Mouse (Mus musculus): ENCODE data around the gene Syt17. TPM values are rescaled to one million over a fixed set of nuclear protein-coding genes. Genes with fewer than 3 reads are reported as not detected.

Syt17 gene
- polyA plus RNA-seq, 2 experiments = 1.6 to 2.0 TPM

- ATAC-seq (ENCODE audit: low FRiP score, low read depth) (no peak), DNase-seq (ENCODE audit: low spot score) (no peak)
- WGBS = 81% methylated on average over 9 of the region's 9 CpGs
- TF ChIP-seq POLR2A (IDR thresholded peaks at IDR 0.05; ENCODE audit: borderline replicate concordance, extremely low read depth, insufficient read depth, insufficient read length) = no peak
- Histone ChIP-seq H3K4me3 (replicated peaks; ENCODE audit: low read length) (no peak overlapping the region), H3K9me3 (ENCODE audit: control insufficient read depth, low read length) (no peaks in the 10 kb centered on the region), H3K9ac (ENCODE audit: low read depth, low read length, severe bottlenecking) (no peak overlapping the region), H3K36me3 (ENCODE audit: control insufficient read depth, insufficient read depth, low read length) (no peaks in the 10 kb centered on the region), H3K27ac (replicated peaks; ENCODE audit: low read depth, low read length) (no peak overlapping the region), H3K4me1 (ENCODE audit: control insufficient read depth, insufficient read depth, low read length) (peaks cover 5% of the 10 kb centered on the region; the same call in 1 of the 2 replicates), H3K4me2 (replicated peaks; ENCODE audit: low read depth, low read length, severe bottlenecking) (no peak overlapping the region), H3K27me3 (ENCODE audit: control insufficient read depth, insufficient read depth, low read length) (no peaks in the 10 kb centered on the region)
Measured at GRCm38 (mm10) chr7:118399764-118400163, 48.3 kb downstream of the Syt17 start.

GRCm38 (mm10) chr7:118390705-118391104 lies 57.3 kb downstream of the Syt17 start:
- Histone ChIP-seq H3K9ac (ENCODE audit: low read depth, low read length, severe bottlenecking) (no peak overlapping the region), H3K9me3 (ENCODE audit: control insufficient read depth, low read length) (no peaks in the 10 kb centered on the region), H3K36me3 (ENCODE audit: control insufficient read depth, insufficient read depth, low read length) (no peaks in the 10 kb centered on the region), H3K4me2 (replicated peaks; ENCODE audit: low read depth, low read length, severe bottlenecking) (no peak overlapping the region), H3K4me1 (ENCODE audit: control insufficient read depth, insufficient read depth, low read length) (no peaks in the 10 kb centered on the region), H3K27me3 (ENCODE audit: control insufficient read depth, insufficient read depth, low read length) (no peaks in the 10 kb centered on the region), H3K4me3 (replicated peaks; ENCODE audit: low read length) (no peak overlapping the region), H3K27ac (replicated peaks; ENCODE audit: low read depth, low read length) (no peak overlapping the region)
- no peak for TF ChIP-seq POLR2A (IDR thresholded peaks at IDR 0.05; ENCODE audit: borderline replicate concordance, extremely low read depth, insufficient read depth, insufficient read length)
- DNase-seq (ENCODE audit: low spot score) (no peak), ATAC-seq (ENCODE audit: low FRiP score, low read depth) (no peak)
- WGBS = 92% methylated on average over 5 of the region's 5 CpGs

- DNase-seq (ENCODE audit: low spot score) = no peak
- Histone ChIP-seq H3K27ac (replicated peaks; ENCODE audit: low read depth, low read length) (no peak overlapping the region), H3K9ac (ENCODE audit: low read depth, low read length, severe bottlenecking) (no peak overlapping the region), H3K9me3 (ENCODE audit: control insufficient read depth, low read length) (no peaks in the 10 kb centered on the region), H3K4me3 (replicated peaks; ENCODE audit: low read length) (no peak overlapping the region), H3K36me3 (ENCODE audit: control insufficient read depth, insufficient read depth, low read length) (no peaks in the 10 kb centered on the region), H3K4me1 (ENCODE audit: control insufficient read depth, insufficient read depth, low read length) (no peaks in the 10 kb centered on the region), H3K27me3 (ENCODE audit: control insufficient read depth, insufficient read depth, low read length) (no peaks in the 10 kb centered on the region), H3K4me2 (replicated peaks; ENCODE audit: low read depth, low read length, severe bottlenecking) (no peak overlapping the region)
- 88% methylated on average over 5 of the region's 5 CpGs for WGBS
- no peak for ATAC-seq (ENCODE audit: low FRiP score, low read depth)
- no peak for TF ChIP-seq POLR2A (IDR thresholded peaks at IDR 0.05; ENCODE audit: borderline replicate concordance, extremely low read depth, insufficient read depth, insufficient read length)
Measured at GRCm38 (mm10) chr7:118380996-118381395, 67.0 kb downstream of the Syt17 start.

- TF ChIP-seq POLR2A (IDR thresholded peaks at IDR 0.05; ENCODE audit: borderline replicate concordance, extremely low read depth, insufficient read depth, insufficient read length) = no peak
- WGBS = 72% methylated on average over 3 of the region's 3 CpGs
- no peak overlapping the region for H3K27ac ChIP-seq (replicated peaks; ENCODE audit: low read depth, low read length)
- no peak overlapping the region for H3K9ac ChIP-seq (ENCODE audit: low read depth, low read length, severe bottlenecking)
- no peaks in the 10 kb centered on the region for H3K9me3 ChIP-seq (ENCODE audit: control insufficient read depth, low read length)
- DNase-seq (ENCODE audit: low spot score) (no peak), ATAC-seq (ENCODE audit: low FRiP score, low read depth) (no peak)
- H3K4me2 ChIP-seq (replicated peaks; ENCODE audit: low read depth, low read length, severe bottlenecking) = no peak overlapping the region
- H3K36me3 ChIP-seq (ENCODE audit: control insufficient read depth, insufficient read depth, low read length) = no peaks in the 10 kb centered on the region
- H3K4me3 ChIP-seq (replicated peaks; ENCODE audit: low read length) = no peak overlapping the region
- H3K27me3 ChIP-seq (ENCODE audit: control insufficient read depth, insufficient read depth, low read length) = no peaks in the 10 kb centered on the region
- no peaks in the 10 kb centered on the region for H3K4me1 ChIP-seq (ENCODE audit: control insufficient read depth, insufficient read depth, low read length)
Measured at GRCm38 (mm10) chr7:118380056-118380455, 68.0 kb downstream of the Syt17 start.

GRCm38 (mm10) chr7:118376590-118376989 lies 71.4 kb downstream of the Syt17 start:
- DNase-seq (ENCODE audit: low spot score) (no peak), ATAC-seq (ENCODE audit: low FRiP score, low read depth) (no peak)
- 93% methylated on average over 4 of the region's 4 CpGs for WGBS
- TF ChIP-seq POLR2A (IDR thresholded peaks at IDR 0.05; ENCODE audit: borderline replicate concordance, extremely low read depth, insufficient read depth, insufficient read length) = no peak
- Histone ChIP-seq H3K4me2 (replicated peaks; ENCODE audit: low read depth, low read length, severe bottlenecking) (no peak overlapping the region), H3K27ac (replicated peaks; ENCODE audit: low read depth, low read length) (no peak overlapping the region), H3K9ac (ENCODE audit: low read depth, low read length, severe bottlenecking) (no peak overlapping the region), H3K9me3 (ENCODE audit: control insufficient read depth, low read length) (no peaks in the 10 kb centered on the region), H3K4me3 (replicated peaks; ENCODE audit: low read length) (no peak overlapping the region), H3K4me1 (ENCODE audit: control insufficient read depth, insufficient read depth, low read length) (no peaks in the 10 kb centered on the region), H3K27me3 (ENCODE audit: control insufficient read depth, insufficient read depth, low read length) (no peaks in the 10 kb centered on the region), H3K36me3 (ENCODE audit: control insufficient read depth, insufficient read depth, low read length) (no peaks in the 10 kb centered on the region)

GRCm38 (mm10) chr7:118375341-118375740 lies 72.7 kb downstream of the Syt17 start:
- ATAC-seq (ENCODE audit: low FRiP score, low read depth) (no peak), DNase-seq (ENCODE audit: low spot score) (no peak)
- no peak overlapping the region for H3K27ac ChIP-seq (replicated peaks; ENCODE audit: low read depth, low read length)
- no peaks in the 10 kb centered on the region for H3K9me3 ChIP-seq (ENCODE audit: control insufficient read depth, low read length)
- no peaks in the 10 kb centered on the region for H3K36me3 ChIP-seq (ENCODE audit: control insufficient read depth, insufficient read depth, low read length)
- no peaks in the 10 kb centered on the region for H3K4me1 ChIP-seq (ENCODE audit: control insufficient read depth, insufficient read depth, low read length)
- TF ChIP-seq POLR2A (IDR thresholded peaks at IDR 0.05; ENCODE audit: borderline replicate concordance, extremely low read depth, insufficient read depth, insufficient read length) = no peak
- no peak overlapping the region for H3K9ac ChIP-seq (ENCODE audit: low read depth, low read length, severe bottlenecking)
- 96% methylated on average over 3 of the region's 3 CpGs for WGBS
- no peak overlapping the region for H3K4me3 ChIP-seq (replicated peaks; ENCODE audit: low read length)
- H3K27me3 ChIP-seq (ENCODE audit: control insufficient read depth, insufficient read depth, low read length) = no peaks in the 10 kb centered on the region
- H3K4me2 ChIP-seq (replicated peaks; ENCODE audit: low read depth, low read length, severe bottlenecking) = no peak overlapping the region

Measured in limb, embryonic 14.5 days (tissue).